Mouse (Mus musculus): Measurements from ENCODE around the gene Fam78b.

Gene Fam78b

GRCm38 (mm10) chr1:167001174-167001843 lies at the start of gene Fam78b:
Gene Fam78b (plus strand): TSS chr1:167001417.
- DNase-seq (ENCODE audit: low read depth in 1 of 2, low spot score in 2 of 2) = no peak

DNA sequence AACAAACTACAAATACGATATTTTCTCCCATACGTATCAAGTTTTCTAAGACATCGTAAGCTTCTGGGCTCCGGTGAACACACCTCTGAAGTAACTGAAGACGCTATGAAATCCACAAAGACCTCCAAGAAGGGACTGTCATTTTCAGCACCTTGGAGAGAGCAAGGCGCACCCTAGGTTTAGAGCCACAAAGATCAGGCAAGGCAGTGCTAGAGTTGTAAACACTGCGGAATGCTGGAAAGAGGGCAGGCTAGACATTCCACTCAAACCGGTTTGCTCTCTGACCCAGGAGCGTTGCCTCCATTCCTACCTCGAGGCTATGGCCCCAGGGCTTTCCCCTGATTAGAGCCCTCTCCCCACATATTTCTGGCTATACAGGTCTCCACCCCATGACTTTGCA lies 36.7 kb upstream of the Fam78b start:
- DNase-seq (ENCODE audit: low read depth in 1 of 2, low spot score in 2 of 2) = no peak

GRCm38 (mm10) chr1:166968271-166968670 lies 32.9 kb upstream of the Fam78b start:
- no peak for DNase-seq (ENCODE audit: low read depth in 1 of 2, low spot score in 2 of 2)

GRCm38 (mm10) chr1:166973731-166974130 lies 27.5 kb upstream of the Fam78b start:
- DNase-seq (ENCODE audit: low read depth in 1 of 2, low spot score in 2 of 2) = no peak

DNA sequence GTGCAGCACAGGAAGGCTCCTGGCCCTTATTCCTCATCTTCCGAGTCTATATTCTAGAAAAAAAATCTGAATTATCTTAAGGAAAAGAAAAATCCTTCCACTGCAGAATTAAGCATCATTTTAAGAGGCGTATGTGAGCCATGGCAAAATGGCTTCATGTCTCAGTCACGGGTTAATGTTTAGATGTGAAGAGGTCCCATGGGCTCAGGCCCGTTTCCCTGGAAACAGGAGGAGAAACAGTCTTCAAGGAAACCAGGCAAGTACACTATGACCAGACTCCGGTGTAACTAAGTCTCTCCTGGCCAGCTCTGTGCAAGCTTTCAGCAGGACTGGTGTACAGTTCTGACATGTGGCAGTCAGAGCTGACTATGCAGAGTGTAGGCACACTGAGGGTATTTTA lies 22.6 kb upstream of the Fam78b start:
- no peak for DNase-seq (ENCODE audit: low read depth in 1 of 2, low spot score in 2 of 2)

DNA sequence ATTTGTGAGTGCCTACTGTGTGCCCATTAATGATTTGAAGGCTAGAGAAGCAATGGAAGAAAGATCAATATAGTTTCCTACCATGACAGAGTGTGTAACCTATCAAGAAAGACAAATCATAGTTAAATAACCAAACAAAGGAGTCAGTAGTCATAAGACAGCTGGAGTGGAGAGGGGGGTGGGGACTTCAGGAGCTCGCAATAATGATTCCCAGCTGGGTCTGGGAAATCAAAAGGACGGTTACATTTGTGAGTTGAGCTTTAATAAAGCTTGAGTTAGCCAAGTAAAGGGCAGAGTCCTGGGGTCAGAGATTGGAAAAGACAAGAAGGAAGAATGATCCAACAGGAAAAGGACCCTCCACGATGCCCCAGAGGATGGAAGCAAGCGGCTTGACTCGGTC lies 7.0 kb upstream of the Fam78b start:
- DNase-seq (ENCODE audit: low read depth in 1 of 2, low spot score in 2 of 2) = no peak

DNA sequence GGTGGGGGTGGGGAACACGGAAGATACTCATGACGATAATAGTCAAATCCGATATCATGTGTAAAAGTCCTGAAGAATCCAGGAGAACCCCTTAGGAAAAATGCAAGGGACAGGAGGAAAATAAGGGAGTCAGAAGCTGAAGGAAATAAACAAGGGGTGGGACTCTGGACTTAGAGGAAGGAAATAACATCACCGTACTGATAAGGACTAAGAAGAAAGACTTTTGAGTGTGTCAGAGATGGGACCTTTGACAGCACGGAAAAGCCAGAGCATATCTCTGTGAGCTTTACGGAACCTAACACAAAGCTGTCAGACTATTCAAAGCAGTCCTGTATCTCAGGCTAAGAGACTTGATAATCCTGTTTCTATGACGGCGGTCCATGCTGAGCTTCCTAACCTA lies 5.0 kb upstream of the Fam78b start:
- DNase-seq (ENCODE audit: low read depth in 1 of 2, low spot score in 2 of 2) = no peak

DNA sequence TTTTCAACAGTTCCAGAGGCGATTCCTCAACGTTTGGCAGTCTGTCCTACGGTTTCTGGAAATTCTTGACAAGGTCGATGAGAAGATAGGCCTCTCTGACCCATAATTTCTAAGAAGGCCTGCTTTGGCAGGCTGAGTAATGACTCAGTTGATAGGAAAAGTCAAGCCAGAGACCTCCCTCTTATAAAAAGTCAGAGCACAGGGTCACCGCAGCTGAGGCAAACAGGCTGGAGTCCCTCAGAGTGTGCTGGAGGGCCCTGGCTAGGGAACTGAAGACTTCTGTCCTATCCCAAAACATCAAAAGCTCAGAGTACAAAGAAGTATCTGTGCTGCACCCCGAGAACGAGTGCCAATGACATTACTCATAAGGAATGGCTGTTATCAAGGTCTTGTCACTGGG lies 4.4 kb upstream of the Fam78b start:
- DNase-seq (ENCODE audit: low read depth in 1 of 2, low spot score in 2 of 2) = no peak

- peak in 1 of 2 experiments; percentile 40 for DNase-seq (ENCODE audit: low read depth in 1 of 2, low spot score in 2 of 2)
Measured at GRCm38 (mm10) chr1:167000529-167001173, 566 bp upstream of the Fam78b start.

DNA sequence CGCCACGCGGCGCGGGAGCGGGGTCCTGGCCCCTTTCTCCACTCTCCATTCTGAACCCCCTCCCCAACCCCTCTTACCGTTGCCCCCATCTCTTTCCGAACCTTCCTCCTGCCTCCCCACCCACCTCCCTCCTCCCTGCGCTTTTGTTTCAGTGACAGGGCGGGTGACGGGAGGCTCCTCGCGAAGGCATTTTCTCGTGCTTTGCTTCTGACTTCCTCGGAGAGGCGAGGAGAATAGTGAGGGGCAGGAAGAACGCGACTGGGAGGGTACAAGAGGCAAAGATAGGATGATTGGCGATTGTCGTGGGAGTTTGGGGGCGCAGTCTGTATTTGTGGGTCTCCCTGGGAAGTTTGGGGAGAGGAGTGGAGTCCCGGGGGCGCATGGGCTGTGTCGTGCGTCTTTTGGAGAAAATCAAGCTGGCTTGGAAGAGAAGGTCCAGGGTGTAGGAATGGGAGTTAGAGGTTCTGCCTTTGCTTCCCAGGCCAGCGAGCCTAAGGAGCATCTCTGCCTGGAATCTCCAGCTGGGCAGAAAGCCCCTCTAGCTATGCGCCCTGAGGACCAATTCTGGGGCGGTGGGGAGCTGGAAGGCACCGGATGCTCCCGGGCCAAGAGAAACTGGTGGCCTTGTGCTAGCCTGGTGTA lies 748 bp downstream of the Fam78b start:
- no peak for DNase-seq (ENCODE audit: low read depth in 1 of 2, low spot score in 2 of 2)

- peak; percentile 12 to 14 for DNase-seq (ENCODE audit: low read depth in 1 of 2, low spot score in 2 of 2)
Measured at GRCm38 (mm10) chr1:167002486-167002850, 1.3 kb downstream of the Fam78b start.

DNA sequence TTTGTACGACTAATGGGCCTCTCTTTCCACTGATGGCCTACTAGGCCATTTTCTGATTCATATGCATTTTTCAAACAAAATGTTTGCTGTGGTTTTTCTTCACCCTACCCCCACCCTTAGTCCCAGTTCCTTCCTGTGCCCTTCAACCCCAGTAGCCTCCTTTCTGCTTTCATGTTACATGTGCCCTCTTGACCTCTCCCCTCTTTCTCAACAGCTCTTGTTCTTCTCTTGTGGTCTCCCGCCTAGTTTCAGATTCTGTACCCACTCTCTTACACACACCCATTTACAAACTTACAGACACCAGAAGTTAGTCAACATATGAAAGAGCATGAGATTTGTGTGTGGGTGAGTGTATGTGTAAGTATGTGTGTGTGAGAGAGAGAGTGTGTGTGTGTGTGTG lies 3.4 kb downstream of the Fam78b start:
- peak; percentile 20 to 50 for DNase-seq (ENCODE audit: low read depth in 1 of 2, low spot score in 2 of 2)

DNA sequence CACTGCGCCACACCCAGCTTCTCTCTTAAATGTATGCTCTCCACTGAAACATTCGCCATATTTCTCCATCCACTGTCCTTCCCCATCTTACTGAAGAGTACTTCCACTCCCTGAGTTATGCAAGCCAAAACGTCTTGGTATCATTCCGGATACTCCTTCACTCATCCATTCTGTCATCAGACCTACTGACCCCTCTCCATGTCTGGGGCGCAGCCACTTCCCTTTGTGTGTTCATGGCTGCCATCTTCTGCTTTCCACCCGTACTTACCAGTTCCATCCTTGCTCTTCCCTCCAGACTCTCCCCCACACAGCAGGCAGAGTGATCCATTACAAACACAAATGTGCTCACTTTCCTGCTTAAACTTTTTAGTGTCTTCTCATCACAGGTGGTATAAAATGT lies 6.1 kb downstream of the Fam78b start:
- peak in 1 of 2 experiments; percentile 11 for DNase-seq (ENCODE audit: low read depth in 1 of 2, low spot score in 2 of 2)

GRCm38 (mm10) chr1:167010190-167010589 lies 9.0 kb downstream of the Fam78b start:
- DNase-seq (ENCODE audit: low read depth in 1 of 2, low spot score in 2 of 2) = no peak

- DNase-seq (ENCODE audit: low read depth in 1 of 2, low spot score in 2 of 2) = no peak
Measured at GRCm38 (mm10) chr1:167011301-167011700, 10.1 kb downstream of the Fam78b start.

GRCm38 (mm10) chr1:167012616-167013015 lies 11.4 kb downstream of the Fam78b start:
- no peak for DNase-seq (ENCODE audit: low read depth in 1 of 2, low spot score in 2 of 2)

GRCm38 (mm10) chr1:167013234-167013864 lies 12.1 kb downstream of the Fam78b start:
- DNase-seq (ENCODE audit: low read depth in 1 of 2, low spot score in 2 of 2) = no peak

DNA sequence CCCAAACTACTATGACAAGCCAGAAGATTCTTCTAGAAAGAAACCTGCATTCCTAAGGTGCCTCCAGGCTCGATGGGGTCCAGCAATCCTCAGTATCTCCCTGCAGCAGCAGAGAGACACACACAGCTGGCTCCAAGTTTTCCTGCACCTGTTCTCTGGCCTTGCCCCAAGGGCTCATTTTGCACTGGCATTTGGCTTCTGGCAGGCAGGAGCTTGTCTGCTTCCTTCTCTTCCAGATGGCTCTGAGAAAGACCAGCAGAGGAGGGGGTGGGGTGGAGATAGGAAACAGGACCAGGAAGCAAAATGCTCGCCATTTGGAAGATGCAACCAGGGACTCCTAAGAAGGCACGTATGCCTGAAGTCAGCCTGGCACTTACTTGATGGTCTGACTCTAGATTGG lies 15.1 kb downstream of the Fam78b start:
- DNase-seq (ENCODE audit: low read depth in 1 of 2, low spot score in 2 of 2) = no peak

DNA sequence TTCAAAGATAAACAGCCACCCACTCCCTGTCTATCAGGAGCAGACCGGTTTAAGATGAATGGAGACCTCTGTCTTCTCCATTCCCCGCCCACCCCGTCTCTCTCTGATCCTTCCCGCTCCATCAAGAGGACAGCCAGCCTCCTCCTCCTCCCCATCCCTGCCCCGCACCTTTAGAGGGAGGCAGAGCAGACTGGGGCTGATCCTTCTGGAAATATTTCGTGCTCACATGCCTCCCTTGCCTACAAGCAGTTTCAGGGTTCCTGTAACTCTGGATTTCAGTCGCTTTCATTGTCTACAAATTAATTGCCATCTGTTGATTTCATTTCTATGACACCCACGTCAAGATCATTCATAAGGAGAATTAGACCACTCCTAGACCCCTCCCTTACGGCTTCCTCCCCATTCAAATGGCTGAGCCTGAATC lies 20.8 kb downstream of the Fam78b start:
- no peak for DNase-seq (ENCODE audit: low read depth in 1 of 2, low spot score in 2 of 2)

GRCm38 (mm10) chr1:167022541-167023121 lies 21.4 kb downstream of the Fam78b start:
- DNase-seq (ENCODE audit: low read depth in 1 of 2, low spot score in 2 of 2) = no peak

DNA sequence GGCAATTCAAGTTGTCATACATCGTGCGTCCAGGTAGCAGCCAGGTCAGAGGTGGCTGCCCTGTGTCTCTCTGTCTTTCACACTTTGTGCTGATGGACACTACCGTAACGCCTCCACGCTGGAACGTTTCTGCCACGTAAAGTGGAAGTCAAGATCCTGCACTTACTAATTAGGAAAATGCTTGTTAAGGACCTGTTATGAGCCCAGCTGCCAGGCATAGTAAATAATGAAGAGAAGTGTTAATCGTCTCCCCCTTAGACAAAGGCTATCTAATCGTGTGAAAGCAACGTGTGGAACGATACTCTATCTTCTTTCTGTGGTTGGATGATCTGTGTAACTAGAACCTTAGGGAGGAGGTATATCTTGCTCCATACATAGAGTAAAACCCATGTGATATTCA lies 22.6 kb downstream of the Fam78b start:
- no peak for DNase-seq (ENCODE audit: low read depth in 1 of 2, low spot score in 2 of 2)

DNA sequence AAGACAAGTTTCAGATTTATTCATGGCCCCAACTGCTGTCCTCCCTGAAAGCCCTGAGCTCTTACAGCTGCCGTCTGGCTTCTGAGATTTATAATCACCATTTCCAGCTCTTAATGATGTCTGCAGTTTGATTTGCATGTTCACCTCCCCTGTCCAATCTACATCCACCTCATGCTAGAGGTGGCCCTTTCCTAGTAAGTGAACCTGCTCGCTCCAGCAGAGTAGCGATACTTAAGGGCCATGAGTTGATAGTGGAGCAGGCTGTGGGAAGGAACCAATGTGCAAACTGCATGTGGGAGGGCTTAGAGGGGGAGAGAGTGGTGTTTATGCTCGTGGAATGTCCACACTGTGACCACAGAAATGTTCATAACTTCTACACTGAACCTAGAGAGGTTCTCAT lies 23.7 kb downstream of the Fam78b start:
- DNase-seq (ENCODE audit: low read depth in 1 of 2, low spot score in 2 of 2) = no peak

All from monocyte, adult 2 months (primary cell).